Mouse (Mus musculus) ovary, postnatal 14 days (tissue): ENCODE measurements around the gene Acsbg2.
A peak's percentile ranks its signal among the peaks of the same experiment; 100 is the strongest.

Experiments used
- DNase-seq: peaks from one replicate; pipeline ENCODE4 v3.0.0; 2022; ENCODE audit warnings: low spot score

Acsbg2 gene

DNA sequence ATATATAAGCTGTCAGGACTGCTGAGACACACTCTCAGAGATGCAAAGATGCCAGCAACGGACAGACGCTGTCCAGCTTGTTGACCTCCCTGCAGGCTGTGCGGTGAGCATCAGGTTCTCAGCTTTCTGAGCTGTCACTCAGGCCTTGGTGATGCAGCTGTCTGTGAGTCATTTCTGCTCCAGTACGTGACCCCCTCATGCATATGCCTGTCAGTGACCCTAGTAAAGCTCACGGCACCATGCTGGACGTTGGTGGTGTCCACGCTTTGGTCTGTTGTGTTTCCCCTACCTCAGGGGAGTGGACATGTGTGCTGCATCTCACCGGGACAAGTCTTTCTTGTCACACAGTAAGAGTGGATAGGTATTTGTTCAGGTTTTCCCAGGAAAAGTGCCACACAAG is 2.5 kb downstream of the Acsbg2 start:
- DNase-seq, result no peak

GRCm38 (mm10) chr17:56870287-56870953 is 3.8 kb downstream of the Acsbg2 start:
- DNase-seq, result no peak

- DNase-seq, result no peak
These were observed 4.7 kb downstream of the Acsbg2 start for GRCm38 (mm10) chr17:56869481-56869977.

- DNase-seq, result no peak
These were observed 8.2 kb downstream of the Acsbg2 start for GRCm38 (mm10) chr17:56866071-56866470.

DNA sequence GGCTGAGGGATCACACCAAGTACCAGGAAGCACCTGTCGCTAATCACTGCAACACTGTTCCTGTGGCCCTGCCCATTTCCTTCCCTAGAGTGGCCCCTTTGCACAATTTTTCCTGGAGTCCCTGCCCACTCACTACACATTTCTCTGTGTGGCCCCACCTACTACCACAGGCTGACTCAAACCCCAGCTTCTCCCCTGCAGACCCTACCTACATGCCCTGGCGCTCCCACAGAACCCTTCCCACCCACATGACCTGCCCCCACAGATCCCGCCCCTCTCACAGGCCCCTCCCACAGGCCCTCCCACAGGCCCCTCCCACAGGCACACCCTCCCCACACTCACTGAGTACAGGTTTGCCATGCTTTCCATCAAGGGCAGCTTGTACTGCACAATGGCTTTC is 13.1 kb downstream of the Acsbg2 start:
- DNase-seq, result no peak

DNA sequence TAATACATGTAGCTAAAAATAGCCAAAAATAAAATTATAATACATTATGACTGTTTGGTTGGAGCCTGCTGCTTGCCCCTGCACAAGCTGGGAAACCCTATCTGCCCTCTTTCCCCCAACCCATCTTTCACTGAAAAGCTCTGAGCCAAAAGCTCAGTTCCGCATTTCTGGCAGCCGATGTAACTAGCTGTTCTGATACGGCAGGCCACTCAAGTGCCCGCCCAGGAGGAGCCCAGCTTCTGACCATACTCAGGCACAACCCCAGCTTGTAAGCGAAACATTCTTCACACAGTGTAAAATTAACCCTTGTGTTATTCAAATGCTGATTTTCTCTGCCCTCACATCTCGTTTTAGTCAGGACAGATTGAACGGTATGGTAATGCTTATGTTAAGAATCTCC is 15.3 kb downstream of the Acsbg2 start:
- no peak for DNase-seq

- peak; percentile 55 for DNase-seq
These were observed 16.0 kb downstream of the Acsbg2 start for GRCm38 (mm10) chr17:56858216-56858615.

GRCm38 (mm10) chr17:56855421-56855820 is 18.8 kb downstream of the Acsbg2 start:
- no peak for DNase-seq

DNA sequence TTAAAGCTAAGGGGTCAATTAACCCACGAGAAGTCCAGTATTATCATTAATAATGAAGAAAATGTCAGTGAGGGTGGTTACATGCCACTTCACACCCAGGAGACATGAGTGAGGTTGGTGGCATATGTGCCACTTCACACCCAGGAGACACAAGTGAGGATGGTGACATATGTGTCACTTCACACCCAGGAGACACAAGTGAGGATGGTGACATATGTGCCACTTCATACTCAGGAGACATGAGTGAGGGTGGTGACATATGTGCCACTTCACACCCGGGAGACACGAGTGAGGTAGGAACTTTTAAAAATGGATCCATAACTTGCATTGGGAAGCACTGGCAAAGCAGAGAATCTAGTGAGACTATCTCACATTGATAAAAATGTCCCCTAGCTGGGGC is 23.1 kb downstream of the Acsbg2 start:
- no peak for DNase-seq

DNA sequence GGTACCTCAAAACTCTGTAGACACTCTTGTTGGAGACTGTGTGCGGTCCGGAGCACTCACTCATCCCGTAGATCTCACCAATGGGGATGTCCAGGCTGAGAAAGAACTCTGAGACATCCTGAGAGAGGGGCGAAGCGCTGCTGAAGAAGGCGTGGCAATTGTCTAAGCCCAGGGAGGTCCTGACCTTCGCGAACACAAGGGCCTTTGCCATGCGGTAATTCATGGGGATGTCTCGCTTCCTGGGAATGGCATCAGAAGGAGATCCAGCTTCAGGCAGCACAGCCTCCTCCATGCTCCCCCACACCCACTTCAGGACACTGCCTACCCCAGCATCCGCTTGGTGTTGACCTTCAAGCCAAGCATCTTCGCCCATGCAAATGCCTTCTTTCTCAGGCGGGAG is 24.5 kb downstream of the Acsbg2 start:
- no peak for DNase-seq

DNA sequence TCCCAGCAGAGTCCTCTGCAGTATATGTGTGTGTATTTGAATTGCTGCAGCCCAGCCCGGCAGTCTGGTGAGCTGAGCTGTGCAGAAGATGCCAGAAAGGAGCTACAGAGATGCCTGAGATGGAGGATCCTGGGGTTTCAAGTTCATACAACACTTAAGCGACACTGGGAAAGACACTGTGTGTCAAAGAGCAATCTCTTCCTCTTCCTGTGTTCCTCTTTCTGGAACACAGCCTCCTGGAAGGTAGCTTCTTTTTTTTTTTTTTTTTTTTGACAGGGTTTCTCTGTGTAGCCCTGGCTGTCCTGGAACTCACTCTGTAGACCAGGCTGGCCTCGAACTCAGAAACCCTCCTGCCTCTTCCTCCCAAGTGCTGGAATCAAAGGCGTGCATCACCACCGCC is 25.5 kb downstream of the Acsbg2 start:
- DNase-seq, result no peak

- DNase-seq, result no peak
These were observed 30.6 kb downstream of the Acsbg2 start for GRCm38 (mm10) chr17:56843678-56844077.

- no peak for DNase-seq
These were observed 32.1 kb downstream of the Acsbg2 start for GRCm38 (mm10) chr17:56842173-56842572.

- no peak for DNase-seq
These were observed 33.7 kb downstream of the Acsbg2 start for GRCm38 (mm10) chr17:56840524-56840923.

DNA sequence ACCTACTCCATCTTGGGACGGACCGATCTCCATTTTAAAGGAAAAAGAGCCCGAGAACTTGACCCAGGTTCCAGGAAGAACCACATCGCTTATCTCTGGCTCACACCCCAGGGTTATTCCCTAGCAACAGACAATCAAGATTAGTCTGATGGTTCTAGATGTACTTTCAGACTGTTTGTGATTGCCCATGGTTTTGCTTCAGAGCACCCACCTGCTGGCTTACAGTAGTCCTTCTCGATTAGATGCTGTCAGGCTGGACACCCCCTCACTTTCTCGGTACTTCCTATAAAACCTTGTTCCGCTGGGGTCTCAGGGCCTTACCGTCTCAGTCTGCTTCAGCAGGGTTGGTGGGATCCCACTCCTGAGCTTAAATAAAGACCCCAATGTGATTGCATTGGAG is 37.9 kb downstream of the Acsbg2 start:
- no peak for DNase-seq

DNA sequence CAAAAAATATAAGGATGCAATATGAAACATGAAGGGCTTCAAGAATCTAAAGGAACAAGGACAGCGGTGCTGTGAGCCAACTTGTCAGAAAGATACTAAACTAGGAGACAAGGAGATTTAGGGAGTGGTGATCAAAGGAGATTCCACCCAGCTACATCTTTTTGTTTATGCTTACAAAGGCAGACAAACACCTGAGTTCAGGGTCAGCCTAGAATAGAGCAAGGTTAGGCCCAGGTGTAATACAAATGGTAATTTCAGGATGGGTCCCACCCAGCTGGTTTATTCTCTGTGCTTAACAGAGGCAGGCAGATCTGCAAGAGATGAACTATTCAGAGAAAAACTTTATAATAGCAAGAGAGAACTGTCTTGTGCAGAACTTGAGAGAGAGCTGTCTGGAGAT is 40.9 kb downstream of the Acsbg2 start:
- no peak for DNase-seq

DNA sequence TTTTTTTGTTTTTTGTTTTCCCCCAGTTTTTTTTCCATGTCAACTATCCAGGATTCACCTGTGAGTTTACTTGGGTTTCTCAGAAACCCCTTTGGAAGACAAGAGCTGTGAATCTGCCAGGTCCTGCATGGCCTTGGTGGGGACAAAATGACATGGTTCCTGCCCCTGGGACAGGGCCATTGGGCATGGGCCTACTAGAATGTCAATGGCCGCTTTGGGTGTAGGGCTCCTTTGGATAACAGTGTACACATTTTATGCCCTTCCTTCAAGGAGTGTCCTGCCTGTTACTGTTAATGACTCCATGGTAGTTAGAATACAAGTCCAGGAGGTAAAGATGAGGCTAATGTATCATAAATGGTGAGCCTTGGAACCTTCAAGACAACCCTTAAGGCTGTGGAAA is 41.3 kb downstream of the Acsbg2 start:
- DNase-seq, result no peak

- peak; percentile 96 for DNase-seq
These were observed 43.0 kb downstream of the Acsbg2 start for GRCm38 (mm10) chr17:56831111-56831816.

DNA sequence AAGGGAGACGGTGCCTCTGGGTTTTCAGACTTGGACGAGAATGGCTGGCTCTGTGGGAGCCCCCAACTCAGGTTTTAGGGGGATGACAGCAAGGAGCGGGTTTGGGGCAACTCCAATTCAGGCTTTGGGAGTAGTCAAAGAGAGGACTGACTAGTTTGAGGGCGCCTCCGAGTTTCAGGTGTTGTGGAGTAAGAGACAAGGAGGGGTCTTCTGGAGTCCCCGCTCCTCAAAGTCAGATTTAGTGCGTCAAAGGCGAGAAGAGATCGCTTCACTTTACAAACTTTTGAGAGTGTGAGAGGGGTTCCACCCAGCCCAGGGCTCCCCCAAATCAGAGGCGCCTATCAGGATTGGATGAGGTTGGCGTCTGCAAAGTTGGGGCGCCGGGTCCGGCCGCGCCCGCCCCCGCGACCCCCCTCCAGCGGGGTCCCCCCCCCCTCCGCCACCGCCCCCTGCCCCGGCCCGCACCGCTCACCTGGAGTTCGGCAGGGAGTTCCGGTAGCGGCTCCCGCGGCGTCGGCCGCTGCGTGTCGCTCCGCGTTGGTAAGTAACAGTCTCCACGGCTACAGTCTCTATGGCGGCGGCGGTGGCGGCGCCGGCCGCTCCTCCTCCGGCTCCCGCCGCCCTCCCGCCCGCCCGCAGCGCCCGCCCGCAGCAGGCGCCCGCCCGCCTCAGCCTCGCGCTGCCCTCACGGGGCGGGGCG is 43.7 kb downstream of the Acsbg2 start, which contains the start of gene Rfx2:
TSS of gene Rfx2 (minus strand) at position 603 of the 700 bp plus-strand sequence.
- no peak for DNase-seq

GRCm38 (mm10) chr17:56829795-56830194 is 44.5 kb downstream of the Acsbg2 start:
- no peak for DNase-seq

DNA sequence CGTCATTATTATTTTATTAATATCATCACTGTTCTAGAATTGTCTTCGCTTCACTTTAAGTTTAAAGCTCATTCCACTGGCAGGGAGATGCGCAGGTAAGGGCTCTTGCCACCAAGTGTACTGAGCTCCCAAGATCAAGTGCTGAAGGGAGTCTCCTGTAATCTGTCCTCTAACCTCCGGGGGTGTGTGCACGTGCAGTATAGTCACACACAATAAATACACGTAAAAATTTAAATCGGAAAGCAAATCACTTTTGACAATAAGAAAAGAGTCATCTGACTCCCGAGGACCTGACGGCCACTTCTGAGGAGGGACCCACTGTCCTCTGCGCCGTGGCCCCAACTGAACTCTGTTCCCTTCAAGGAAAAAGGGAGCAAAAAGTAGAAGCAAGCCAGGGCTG is 45.1 kb downstream of the Acsbg2 start:
- no peak for DNase-seq

DNA sequence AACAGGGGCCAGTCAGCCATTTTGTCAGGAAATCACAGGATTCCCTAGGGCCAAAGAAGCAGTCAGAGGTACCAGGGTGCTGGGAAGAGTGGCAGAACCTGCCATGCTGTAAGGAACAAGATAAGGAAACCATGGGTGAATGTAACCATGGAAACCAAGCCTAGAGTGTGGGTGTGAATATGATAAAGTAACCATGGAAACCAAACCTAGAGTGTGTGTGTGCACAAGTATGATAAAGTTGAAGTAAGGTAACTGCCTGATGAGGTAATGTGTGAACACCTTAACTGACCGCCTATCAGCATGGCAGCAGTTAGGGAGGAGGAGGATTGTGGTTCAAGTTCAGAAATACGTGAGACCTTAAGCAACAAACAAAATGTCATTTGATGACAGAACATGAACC is 47.5 kb downstream of the Acsbg2 start:
- no peak for DNase-seq

- no peak for DNase-seq
These were observed 50.9 kb downstream of the Acsbg2 start for GRCm38 (mm10) chr17:56823352-56823751.
